Mouse (Mus musculus): ENCODE measurements around the gene Nepn. TPM values are rescaled to one million over a fixed set of nuclear protein-coding genes. Genes with fewer than 3 reads are reported as not detected.
"Not testable (repeated sequence)": the region's sequence is repeated elsewhere in the genome, so short reads cannot be mapped to it uniquely, and the experiment has no call there.

Gene Nepn
- 0.11 and 0.13 TPM in 2 replicates for polyA plus RNA-seq (2012; rRNA removed)

DNA sequence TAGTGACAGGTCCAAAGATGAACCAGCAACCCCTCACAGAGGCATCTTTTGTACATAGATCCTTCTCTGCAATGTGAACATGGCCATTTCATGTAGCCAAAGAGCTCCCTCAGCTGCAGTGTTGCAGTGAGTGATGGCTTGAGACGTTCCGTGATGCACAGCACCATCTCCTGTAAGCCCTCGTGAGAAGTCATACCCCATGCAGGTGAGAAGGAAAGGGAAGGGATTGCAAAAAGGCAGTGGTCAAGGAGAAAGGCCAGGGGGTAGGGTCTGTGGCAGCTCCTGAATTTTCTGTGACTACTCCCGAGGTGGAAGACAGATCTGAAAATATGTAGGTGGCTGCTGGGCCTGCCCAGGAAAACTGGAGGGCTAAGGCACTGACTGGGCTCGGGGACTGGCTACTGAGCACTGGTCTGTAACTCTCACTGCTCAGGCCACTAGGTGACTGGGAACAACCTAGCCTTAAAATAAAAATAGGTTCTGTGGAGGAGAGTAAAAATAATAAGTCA is at the start of gene Nepn:
TSS of gene Nepn (plus strand) at position 51 of the 509 bp plus-strand sequence.
- no peak for DNase-seq (ENCODE audit: low spot score)

DNA sequence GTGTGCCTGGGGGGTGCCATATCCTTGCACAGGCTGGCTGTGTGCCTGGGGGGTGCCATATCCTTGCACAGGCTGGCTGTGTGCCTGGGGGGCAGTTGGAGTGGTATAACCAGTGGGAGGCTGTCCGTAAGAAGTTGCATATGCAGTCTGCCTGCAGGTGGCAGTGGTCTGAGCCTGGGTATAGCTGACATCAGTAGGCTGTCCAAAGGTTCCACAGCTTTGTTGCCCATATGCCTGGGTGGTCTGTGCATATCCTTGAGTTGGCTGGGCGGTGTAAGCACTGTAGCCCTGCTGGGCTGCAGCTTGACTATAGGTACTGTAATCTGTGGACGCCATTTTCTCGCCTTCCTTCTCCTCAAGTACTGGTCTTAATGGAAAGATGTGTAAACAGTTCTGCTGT is 45.4 kb upstream of the Nepn start:
- not testable (repeated sequence) for DNase-seq (ENCODE audit: low spot score)

DNA sequence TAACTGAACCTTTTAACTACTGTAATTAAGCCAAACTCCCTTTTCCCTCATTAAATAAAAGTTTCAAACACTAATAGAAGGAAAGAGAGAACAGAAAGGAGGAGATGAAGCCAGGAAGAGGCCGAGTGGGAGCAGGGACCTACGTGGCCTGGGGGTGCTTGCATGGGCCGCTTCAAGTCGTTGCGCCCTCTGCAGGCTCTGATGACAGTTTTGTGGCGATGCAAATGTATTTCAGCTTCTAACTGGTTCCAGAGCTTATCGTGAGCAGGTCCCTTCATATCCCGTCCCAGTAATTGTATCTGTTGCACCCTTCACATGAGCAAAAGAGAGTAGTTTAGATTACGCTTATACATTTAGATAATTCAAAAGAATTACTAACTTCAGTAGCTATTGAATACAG is 35.6 kb upstream of the Nepn start:
- DNase-seq (ENCODE audit: low spot score) = no peak

DNA sequence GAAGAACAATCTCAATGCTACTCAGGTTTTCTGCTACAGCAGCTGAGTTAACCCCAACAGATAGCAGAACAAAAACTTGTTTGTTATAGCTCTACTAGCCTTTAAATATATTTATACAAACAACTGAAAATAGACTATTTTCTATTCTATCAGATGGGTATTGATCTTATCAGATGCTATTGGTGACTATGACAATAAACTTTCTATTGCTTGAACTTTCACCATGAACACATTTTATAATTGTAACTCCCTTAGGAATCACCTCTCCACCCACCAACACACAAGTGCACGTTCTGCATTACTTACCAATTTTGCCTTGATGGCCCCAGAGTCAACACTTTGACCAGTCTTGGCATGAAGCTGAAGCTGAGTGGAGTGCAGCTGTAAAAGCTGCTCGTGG is 30.3 kb upstream of the Nepn start, which contains the start of gene Gm26741:
TSS of gene Gm26741 (plus strand) at position 301 of the 400 bp plus-strand sequence.
- DNase-seq (ENCODE audit: low spot score) = no peak

DNA sequence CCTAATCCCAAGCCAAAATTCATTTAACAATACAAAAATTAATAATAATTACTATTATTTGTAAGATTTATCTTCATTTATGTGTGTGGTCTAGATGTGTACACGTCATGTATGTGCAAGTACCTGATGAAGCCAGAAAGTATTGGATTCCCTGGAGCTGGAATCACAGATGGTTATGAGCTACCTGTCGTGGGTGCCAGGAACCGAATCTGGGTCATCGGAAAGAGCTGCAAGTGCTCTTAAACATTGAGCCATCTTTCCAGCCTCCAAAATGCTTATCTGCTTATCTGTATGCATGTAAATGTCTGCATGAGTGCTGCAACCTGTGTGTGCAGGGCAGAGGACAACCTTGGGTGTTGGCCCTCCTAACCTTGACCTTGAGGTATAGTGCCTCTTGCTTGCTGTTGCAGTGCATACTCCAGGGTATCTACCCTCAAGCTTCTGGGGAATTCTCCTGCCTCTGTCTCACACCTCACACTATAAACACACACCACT is 28.5 kb upstream of the Nepn start:
- DNase-seq (ENCODE audit: low spot score) = no peak

DNA sequence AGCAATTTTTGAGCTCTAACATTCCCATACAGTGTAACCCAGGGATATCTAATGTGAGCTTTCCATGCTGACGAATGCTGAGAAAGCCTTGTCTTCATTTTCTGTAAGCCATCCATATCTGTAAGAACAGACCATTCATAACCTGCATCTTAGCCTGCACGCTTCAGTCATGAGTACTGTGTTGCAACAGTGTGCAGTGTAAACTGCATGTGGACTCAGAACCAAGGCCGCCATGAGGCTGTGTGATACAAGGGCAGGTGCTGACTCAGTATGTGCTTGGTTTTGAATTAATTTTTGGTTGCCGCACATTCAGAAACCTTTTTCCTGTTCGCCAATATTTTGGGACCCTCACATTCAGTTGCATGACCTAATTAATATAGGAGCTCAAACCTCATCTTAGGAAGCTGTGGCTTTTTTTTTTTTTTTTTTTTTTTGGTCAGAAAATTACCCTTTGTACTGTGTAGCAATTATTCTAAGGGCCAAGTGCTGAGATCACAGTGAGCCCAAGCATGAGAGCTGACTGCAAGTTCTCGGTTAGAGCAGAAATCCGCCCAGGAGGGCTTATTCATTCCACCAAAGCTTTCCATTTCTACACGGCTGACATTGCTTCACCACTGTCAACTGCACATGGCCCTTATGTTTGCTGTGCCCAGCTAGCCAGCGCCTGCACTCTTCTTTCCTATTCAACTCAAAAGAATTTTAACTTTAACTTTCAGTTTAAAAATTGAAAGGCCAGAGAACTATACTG is 27.7 kb upstream of the Nepn start:
- no peak for DNase-seq (ENCODE audit: low spot score)

DNA sequence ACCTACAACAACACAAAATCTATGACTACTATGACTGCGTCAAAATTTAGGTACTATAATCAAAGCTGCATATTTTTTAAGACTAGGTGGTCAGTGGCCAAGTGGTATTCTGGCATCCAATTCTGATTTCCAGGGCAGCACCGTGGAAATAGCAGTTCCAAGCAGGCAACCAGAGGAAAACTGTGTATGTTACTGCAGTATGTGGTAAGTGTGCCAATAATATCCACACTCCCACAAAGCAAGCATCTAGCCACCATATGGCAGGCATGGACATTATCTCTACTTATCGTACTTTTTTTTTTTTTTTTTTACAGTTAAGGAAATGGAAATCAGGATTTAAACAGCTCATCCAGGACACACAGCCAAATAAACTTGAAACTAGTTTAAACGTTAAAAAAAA is 20.4 kb upstream of the Nepn start:
- DNase-seq (ENCODE audit: low spot score) = no peak

DNA sequence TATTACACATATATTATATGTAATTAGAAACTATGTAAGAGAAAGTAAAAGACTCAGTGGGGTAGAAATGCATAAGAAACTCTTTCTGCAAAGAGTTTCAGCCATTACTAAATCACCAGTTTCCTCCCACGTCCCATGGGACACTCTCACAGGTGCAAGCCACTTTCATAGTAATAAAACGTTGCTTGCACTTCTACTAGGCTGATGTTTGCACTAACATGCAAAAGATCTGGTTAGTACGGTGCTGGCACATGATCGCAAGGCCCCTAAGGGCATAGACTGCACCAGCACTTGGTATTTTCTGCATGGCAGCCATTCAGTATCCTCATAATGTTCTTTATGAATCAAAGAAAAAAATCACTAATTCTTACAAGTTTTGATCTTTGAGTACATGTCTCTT is 14.9 kb upstream of the Nepn start:
- no peak for DNase-seq (ENCODE audit: low spot score)

DNA sequence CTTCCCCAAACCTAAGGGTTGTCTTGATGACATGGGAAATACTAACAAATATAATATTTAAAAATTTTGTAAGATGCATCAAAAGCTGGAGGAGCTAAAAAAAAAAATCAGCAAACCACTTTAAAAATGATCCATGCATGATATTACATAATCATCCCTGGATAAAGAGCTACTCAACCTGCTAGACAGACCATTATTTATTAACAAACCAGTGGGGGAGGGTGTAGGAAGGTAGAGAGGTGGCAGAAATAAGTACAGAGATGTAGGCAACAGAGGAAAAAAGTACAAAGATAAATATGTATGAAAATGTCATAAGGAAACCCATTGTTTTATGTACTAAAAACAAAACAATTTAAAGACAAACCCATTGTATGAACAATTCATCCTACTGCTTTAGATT is 14.1 kb upstream of the Nepn start:
- DNase-seq (ENCODE audit: low spot score) = no peak

DNA sequence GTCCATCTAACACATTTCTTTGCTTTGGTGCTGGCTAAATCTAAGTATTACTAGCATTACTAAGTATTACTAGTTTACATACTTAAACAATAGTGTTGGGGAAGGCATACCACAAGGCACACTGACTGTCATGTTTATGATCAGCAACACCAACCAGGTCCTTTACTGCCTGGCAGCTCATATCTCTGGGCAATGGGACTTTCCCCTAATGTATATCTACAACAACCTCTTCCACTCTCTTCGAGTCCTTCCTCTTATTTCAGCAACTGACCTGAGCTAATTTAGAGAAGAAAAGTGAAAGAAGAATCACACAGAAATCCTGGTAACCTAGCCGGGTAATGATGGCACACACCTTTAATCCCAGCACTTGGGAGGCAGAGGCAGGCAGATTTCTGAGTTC is 12.3 kb upstream of the Nepn start:
- no peak for DNase-seq (ENCODE audit: low spot score)

DNA sequence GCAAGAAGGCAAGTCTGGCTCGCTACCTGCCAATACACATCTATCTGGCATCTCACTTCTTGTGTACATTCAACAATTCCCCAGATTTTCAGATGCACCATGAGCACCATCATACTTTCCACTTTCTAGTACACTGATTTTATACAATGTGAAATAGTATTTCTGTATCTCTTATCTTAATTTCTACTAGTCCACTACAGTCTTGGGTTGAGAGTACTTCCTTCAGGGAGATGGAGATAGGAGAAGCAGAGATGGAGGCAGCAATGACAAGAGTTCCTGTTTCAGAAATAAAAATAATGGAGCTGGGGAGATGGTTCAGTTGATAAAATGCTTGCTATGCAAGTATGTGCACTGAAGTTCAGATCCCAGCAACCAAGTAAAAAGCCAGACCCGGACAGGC is 11.0 kb upstream of the Nepn start:
- DNase-seq (ENCODE audit: low spot score) = no peak

DNA sequence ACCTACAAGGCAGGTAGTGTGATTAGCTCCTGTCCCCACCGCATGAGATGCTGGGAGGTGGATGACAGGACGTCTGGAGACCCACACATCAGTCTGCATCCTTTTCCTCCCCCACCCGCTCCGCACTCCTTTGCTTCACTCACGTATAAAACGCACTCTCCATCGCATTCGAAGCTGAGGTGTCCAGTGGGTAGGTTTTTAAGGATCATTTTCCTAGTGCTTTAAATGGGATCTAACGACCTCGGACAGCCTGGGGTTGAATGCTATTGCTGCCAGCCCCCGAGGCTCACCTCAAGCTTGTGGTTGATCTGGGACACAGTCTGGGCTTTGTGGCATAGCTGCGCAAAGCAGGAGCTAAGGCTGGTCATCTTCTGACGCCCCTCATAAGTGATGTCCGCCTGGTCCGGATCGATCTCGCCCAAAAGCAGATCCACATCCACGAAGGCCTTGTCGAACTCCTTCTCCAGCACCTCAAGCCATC is 7.4 kb upstream of the Nepn start:
- DNase-seq (ENCODE audit: low spot score) = peak; percentile 27

DNA sequence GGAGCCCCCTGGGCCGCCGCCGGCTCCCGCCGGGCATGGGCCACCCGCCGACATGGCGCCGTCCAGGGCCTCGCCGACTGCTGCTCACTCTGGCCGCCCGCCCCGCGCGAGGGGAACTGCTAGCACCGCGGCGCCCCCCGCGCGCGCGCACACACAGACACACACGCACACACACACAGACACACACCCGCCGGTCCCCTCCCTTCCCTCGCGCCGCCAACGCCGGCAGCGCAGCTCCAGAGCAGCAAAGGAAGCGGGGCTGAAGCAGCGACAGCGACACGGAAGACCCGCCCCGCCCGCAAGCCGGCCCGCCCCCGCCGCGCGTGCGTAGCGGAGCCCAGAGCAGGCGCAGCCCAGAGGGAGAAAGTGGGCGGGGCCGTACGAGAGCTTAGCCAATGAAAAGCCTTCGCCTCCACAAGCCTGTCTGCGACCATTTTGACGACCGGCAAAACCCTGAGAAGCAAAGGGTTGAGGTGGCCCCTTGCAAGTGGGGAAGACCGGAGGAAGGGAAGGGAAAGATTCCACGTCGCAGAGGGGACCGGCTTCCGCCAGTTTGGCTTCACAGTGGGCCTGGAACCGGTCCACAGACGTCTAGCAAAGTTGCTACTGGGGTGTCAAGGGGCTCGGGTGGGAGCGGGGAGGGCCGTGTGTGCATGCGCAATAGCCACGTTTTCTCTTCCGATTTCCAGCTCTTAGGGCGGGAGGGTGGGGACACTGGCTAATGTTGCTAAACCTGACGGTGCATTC is 6.8 kb upstream of the Nepn start, which contains the start of gene Gopc:
TSS of gene Gopc (minus strand) at position 280 of the 747 bp plus-strand sequence.
- DNase-seq (ENCODE audit: low spot score) = peak; percentile 89

DNA sequence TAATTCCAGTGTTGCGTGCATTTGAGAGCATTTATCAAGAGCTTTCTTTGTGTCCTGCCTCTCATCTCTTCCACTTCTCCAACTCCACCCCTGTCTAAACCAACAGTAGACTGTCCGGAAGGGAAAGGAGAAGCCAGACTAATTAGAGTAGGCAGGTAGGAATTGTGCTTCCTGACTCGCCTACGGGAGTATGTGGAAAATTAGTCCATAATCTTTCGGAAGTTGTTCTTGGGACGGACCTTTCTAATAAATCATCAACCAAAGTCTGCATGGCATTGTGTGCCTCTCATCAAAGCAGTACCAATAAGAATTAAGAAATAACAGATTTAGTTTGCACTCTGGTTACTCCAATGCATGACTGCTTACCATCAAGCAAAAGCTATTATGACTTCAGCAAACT is 5.8 kb upstream of the Nepn start:
- DNase-seq (ENCODE audit: low spot score) = no peak

DNA sequence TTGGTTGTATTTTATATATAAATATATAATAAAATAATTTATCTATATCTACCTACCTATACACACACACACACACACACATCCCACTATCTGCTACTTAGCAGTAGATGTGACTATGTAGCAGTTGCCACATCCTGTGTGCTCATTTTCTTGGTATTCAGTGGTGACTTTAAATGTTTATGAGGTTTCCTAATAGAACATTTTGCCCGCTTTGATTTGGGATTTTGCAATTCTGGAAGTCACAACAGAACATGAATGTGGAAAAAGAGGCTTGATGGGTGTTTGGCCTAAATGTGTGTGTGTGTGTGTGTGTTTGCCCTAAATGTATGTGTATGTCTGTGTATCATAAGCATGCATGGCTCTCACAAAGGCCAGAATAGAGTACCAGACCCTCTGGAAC is 5.2 kb upstream of the Nepn start:
- DNase-seq (ENCODE audit: low spot score) = no peak

DNA sequence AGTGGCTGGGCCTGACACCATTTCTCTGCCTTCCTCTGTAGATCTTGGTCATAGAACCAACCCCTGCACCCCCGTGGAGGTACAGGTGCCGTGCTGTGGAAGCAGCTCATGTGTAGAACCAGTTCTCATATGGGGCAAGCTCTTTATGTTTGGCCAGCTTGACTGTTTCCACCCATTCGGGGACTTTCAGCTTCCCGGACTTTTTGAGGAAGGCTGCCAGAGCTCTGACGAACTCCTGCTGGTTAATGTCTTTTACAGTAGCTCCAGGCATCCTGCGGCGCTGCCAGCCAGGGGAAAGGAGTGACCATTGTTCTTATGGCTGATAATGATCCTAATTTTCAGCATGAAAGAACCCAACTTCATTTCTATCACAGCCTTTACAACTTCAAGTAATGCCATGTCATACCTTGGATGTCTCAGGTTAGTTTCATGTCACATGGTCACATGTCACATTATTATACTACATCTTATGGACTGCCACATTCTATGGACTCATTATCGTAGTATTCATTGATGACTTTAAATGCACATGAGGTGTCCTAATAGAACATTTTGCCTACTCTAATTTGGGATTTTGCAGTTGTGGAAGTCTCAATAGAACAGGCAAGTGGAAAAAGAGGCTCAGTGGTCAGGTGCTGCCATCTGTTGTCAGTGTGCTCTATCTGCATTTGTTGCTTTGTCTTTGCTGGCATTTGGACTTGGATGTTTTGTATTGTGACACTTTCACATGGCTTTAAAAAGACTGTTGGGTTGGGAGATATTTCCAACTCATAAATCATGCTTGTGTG is 3.8 kb upstream of the Nepn start:
- no peak for DNase-seq (ENCODE audit: low spot score)

DNA sequence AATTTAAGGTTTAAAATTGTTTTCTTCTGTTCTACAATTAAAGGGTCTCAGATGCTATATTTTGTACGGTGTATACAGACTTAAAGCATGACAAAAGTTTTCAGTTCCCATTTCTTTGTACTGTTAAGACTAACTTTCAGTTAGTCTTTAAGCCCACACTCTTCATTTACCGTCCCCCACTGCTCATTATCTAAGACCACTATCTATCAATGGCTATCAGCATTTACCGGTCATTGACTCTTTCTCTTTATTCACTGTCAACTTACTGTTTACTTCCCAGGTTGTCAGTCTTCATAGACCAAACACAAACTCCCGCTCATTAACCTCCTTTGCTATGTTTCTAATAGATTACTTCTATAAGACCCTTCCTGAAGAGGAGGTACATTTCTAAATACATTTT is 1.6 kb upstream of the Nepn start:
- no peak for DNase-seq (ENCODE audit: low spot score)

DNA sequence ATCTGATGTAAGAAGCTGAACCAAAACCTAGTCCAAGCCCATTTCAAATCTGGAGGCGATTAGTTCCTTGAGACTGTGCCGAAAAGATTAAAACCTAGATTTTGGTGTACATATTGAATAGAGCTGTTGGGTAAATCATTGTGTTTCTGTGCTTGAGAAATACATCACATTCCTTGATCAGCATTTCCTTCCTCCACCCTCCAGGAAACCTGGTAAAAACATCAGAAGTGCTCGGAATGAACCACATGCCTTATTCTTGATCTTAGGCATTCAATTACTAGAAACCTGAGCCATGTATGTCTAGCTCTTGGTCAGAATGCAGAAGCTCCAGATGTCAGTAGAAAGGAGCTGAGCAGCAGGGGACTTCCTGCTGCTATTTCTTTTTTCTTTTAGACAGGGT is 666 bp downstream of the Nepn start:
- no peak for DNase-seq (ENCODE audit: low spot score)

DNA sequence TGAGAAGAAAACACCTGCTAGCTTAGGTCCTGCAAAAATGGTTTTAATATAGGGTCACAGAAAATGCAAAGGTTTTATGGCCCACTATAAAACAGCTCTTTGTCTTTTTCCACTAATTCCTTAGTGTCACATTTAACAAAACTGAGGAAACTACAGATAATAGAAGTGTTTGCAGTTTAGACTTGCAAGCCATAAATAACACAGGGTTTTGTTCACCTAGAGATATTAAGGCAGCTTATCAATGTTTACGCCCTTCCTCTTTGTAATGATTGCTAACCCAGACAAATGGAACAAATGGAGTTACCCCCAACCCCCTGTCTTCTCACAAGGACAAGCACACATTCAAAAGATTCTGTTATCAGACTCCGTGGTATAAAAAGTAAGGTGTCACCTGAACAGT is 2.4 kb downstream of the Nepn start:
- DNase-seq (ENCODE audit: low spot score) = no peak

DNA sequence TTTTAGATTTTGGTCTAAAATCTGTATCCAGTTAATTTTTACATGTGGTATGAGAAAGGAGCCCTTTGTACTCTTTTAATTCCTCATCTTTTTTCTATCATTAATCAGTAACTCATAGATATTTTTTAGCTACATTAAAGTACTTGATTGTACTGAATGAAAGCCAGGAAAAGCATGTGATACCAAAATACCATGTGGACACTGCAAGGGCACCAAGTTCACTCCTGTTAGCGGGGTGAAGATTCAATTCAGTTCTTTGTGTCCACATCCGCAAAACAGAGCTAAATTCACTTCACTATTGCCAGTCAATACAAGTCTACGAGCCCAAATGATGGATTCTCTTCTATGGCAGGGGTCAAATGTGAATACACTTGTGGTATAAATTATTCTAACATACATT is 7.9 kb downstream of the Nepn start:
- DNase-seq (ENCODE audit: low spot score) = no peak

DNA sequence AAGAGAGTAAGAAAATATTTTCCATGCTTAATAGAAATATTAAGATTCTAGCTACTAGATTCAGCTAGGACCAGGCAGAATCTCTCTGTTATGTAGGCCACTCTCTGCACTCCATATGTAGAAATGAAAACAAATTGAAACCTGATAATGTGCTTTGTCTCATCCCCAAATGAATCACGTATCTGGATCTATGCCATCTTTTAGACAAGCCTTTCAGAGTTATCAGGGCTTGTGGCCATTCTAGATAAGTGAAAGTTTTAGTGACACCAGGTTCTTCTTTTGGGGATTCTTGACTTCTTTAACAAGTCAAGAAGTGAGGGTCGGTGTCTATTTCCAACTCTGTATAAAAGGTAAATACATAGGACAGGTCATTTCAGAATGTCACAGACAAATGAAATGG is 9.9 kb downstream of the Nepn start:
- no peak for DNase-seq (ENCODE audit: low spot score)

DNA sequence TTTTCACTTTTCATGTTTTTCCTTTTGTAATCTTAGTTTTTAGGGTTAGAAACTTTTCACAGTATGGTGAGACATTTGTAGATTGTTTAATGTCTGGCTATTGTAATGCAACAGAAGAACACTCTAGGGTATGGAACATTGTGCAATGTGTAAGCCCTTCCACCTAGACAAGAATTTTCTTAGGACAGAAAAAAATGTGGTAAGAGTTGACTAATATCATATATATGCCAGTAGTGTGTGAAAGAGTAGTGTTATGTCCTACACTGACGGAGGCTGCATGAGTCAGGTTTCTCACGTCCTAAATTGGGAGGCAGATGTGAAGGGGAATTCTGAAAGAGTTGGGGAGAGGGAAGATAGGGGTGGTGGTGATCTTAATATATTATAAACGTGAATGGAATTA is 10.9 kb downstream of the Nepn start:
- DNase-seq (ENCODE audit: low spot score) = no peak
